Mouse (Mus musculus): Measurements from ENCODE around the gene Zfp810.

- TF ChIP-seq POLR2A (IDR thresholded peaks at IDR 0.05; ENCODE audit: low read depth, low read length) (no peak), CTCF (IDR thresholded peaks at IDR 0.05; ENCODE audit: extremely low read depth, insufficient read length, insufficient replicate concordance, low read depth, low read length) (peak; percentile 95)
These were observed 20.3 kb upstream of the Zfp810 start for GRCm38 (mm10) chr9:22327475-22328387.
